Mouse (Mus musculus): ENCODE measurements around the gene Crk. TPM values are rescaled to one million over a fixed set of nuclear protein-coding genes. Genes with fewer than 3 reads are reported as not detected.

Gene Crk
- total and polyA plus RNA-seq, 2 experiments from 2014 or later = 82.5 to 111 TPM

GRCm38 (mm10) chr11:75737806-75738476 lies 58.9 kb downstream of the Crk start:
- Histone ChIP-seq H3K27me3 (ENCODE audit: insufficient read depth, low read length) (no peaks in the 10 kb centered on the region), H3K4me3 (ENCODE audit: low read length) (no peak overlapping the region), H3K36me3 (ENCODE audit: insufficient read depth, low read length) (no peaks in the 10 kb centered on the region), H3K9ac (replicated peaks; ENCODE audit: low read length) (no peak overlapping the region), H3K4me1 (ENCODE audit: insufficient read depth, low read length) (peaks cover 30% of the 10 kb centered on the region), H3K27ac (no peak overlapping the region), H3K4me2 (ENCODE audit: low read depth, low read length) (no peak overlapping the region), H3K9me3 (ENCODE audit: low read length) (no peaks in the 10 kb centered on the region)
- DNase-seq (ENCODE audit: low spot score) (no peak), ATAC-seq (no peak)
- TF ChIP-seq CTCF (IDR thresholded peaks at IDR 0.05; ENCODE audit: low read depth) = no peak
- 82% methylated on average over 2 of the region's 2 CpGs for WGBS

GRCm38 (mm10) chr11:75738477-75738821 lies 59.4 kb downstream of the Crk start:
- no peaks in the 10 kb centered on the region for H3K27me3 ChIP-seq (ENCODE audit: insufficient read depth, low read length)
- TF ChIP-seq CTCF (IDR thresholded peaks at IDR 0.05; ENCODE audit: low read depth) = no peak
- no peak for ATAC-seq
- H3K4me1 ChIP-seq (ENCODE audit: insufficient read depth, low read length) = peaks cover 30% of the 10 kb centered on the region
- no peak for DNase-seq (ENCODE audit: low spot score)
- H3K36me3 ChIP-seq (ENCODE audit: insufficient read depth, low read length) = no peaks in the 10 kb centered on the region
- H3K27ac ChIP-seq = no peak overlapping the region
- no peak overlapping the region for H3K4me2 ChIP-seq (ENCODE audit: low read depth, low read length)
- WGBS = 90% methylated on average over 7 of the region's 7 CpGs
- no peak overlapping the region for H3K4me3 ChIP-seq (ENCODE audit: low read length)
- H3K9me3 ChIP-seq (ENCODE audit: low read length) = no peaks in the 10 kb centered on the region
- H3K9ac ChIP-seq (replicated peaks; ENCODE audit: low read length) = no peak overlapping the region

GRCm38 (mm10) chr11:75740204-75740603 lies 61.1 kb downstream of the Crk start:
- TF ChIP-seq CTCF (IDR thresholded peaks at IDR 0.05; ENCODE audit: low read depth) = no peak
- no peak overlapping the region for H3K4me2 ChIP-seq (ENCODE audit: low read depth, low read length)
- no peaks in the 10 kb centered on the region for H3K27me3 ChIP-seq (ENCODE audit: insufficient read depth, low read length)
- H3K9me3 ChIP-seq (ENCODE audit: low read length) = no peaks in the 10 kb centered on the region
- 62% methylated on average over 3 of the region's 3 CpGs for WGBS
- DNase-seq (ENCODE audit: low spot score) = no peak
- H3K4me3 ChIP-seq (ENCODE audit: low read length) = no peak overlapping the region
- no peaks in the 10 kb centered on the region for H3K36me3 ChIP-seq (ENCODE audit: insufficient read depth, low read length)
- no peak overlapping the region for H3K27ac ChIP-seq
- no peak overlapping the region for H3K9ac ChIP-seq (replicated peaks; ENCODE audit: low read length)
- peaks cover 22% of the 10 kb centered on the region for H3K4me1 ChIP-seq (ENCODE audit: insufficient read depth, low read length)
- ATAC-seq = no peak

- Histone ChIP-seq H3K36me3 (ENCODE audit: insufficient read depth, low read length) (no peaks in the 10 kb centered on the region), H3K9ac (replicated peaks; ENCODE audit: low read length) (no peak overlapping the region), H3K9me3 (ENCODE audit: low read length) (no peaks in the 10 kb centered on the region), H3K27ac (no peak overlapping the region), H3K4me3 (ENCODE audit: low read length) (no peak overlapping the region), H3K4me1 (ENCODE audit: insufficient read depth, low read length) (peaks cover 14% of the 10 kb centered on the region), H3K4me2 (ENCODE audit: low read depth, low read length) (no peak overlapping the region), H3K27me3 (ENCODE audit: insufficient read depth, low read length) (no peaks in the 10 kb centered on the region)
- 70% methylated on average over 3 of the region's 3 CpGs for WGBS
- no peak for TF ChIP-seq CTCF (IDR thresholded peaks at IDR 0.05; ENCODE audit: low read depth)
- DNase-seq (ENCODE audit: low spot score) (no peak), ATAC-seq (no peak)
Measured at GRCm38 (mm10) chr11:75741615-75742014, 62.6 kb downstream of the Crk start.

- H3K27me3 ChIP-seq (ENCODE audit: insufficient read depth, low read length) = no peaks in the 10 kb centered on the region
- 94% methylated on average over 3 of the region's 3 CpGs for WGBS
- no peak overlapping the region for H3K4me2 ChIP-seq (ENCODE audit: low read depth, low read length)
- ATAC-seq (no peak), DNase-seq (ENCODE audit: low spot score) (no peak)
- H3K4me1 ChIP-seq (ENCODE audit: insufficient read depth, low read length) = peaks cover 11% of the 10 kb centered on the region; the same call in 1 of the 2 replicates
- no peak overlapping the region for H3K4me3 ChIP-seq (ENCODE audit: low read length)
- H3K27ac ChIP-seq = no peak overlapping the region
- H3K9me3 ChIP-seq (ENCODE audit: low read length) = no peaks in the 10 kb centered on the region
- no peak for TF ChIP-seq CTCF (IDR thresholded peaks at IDR 0.05; ENCODE audit: low read depth)
- no peak overlapping the region for H3K9ac ChIP-seq (replicated peaks; ENCODE audit: low read length)
- H3K36me3 ChIP-seq (ENCODE audit: insufficient read depth, low read length) = no peaks in the 10 kb centered on the region
Measured at GRCm38 (mm10) chr11:75744761-75745160, 65.7 kb downstream of the Crk start.

GRCm38 (mm10) chr11:75750537-75750936 lies 71.5 kb downstream of the Crk start:
- peak; percentile 30; the same call in 1 of the 2 replicates for TF ChIP-seq CTCF (IDR thresholded peaks at IDR 0.05; ENCODE audit: low read depth)
- no peak for ATAC-seq

GRCm38 (mm10) chr11:75751082-75751481 lies 72.0 kb downstream of the Crk start:
- ATAC-seq (no peak), DNase-seq (ENCODE audit: low spot score) (no peak)
- no peaks in the 10 kb centered on the region for H3K27me3 ChIP-seq (ENCODE audit: insufficient read depth, low read length)
- H3K4me3 ChIP-seq (ENCODE audit: low read length) = no peak overlapping the region
- no peak overlapping the region for H3K27ac ChIP-seq
- H3K36me3 ChIP-seq (ENCODE audit: insufficient read depth, low read length) = peaks cover 3% of the 10 kb centered on the region
- no peak overlapping the region for H3K4me2 ChIP-seq (ENCODE audit: low read depth, low read length)
- H3K4me1 ChIP-seq (ENCODE audit: insufficient read depth, low read length) = 0 out of 2 replicates have a peak, but pooled peaks cover 3% of the 10 kb centered on the region
- no peaks in the 10 kb centered on the region for H3K9me3 ChIP-seq (ENCODE audit: low read length)
- peak; percentile 52 for TF ChIP-seq CTCF (IDR thresholded peaks at IDR 0.05; ENCODE audit: low read depth)
- no peak overlapping the region for H3K9ac ChIP-seq (replicated peaks; ENCODE audit: low read length)
- WGBS = 73% methylated on average over 4 of the region's 4 CpGs

More at GRCm38 (mm10) chr11:75750537-75750936, 71.5 kb downstream of the Crk start:
- no peak overlapping the region for H3K27ac ChIP-seq
- H3K4me2 ChIP-seq (ENCODE audit: low read depth, low read length) = no peak overlapping the region
- H3K4me3 ChIP-seq (ENCODE audit: low read length) = no peak overlapping the region
- 71% methylated on average over 1 of the region's 1 CpGs for WGBS
- DNase-seq (ENCODE audit: low spot score) = no peak
- no peaks in the 10 kb centered on the region for H3K9me3 ChIP-seq (ENCODE audit: low read length)
- H3K27me3 ChIP-seq (ENCODE audit: insufficient read depth, low read length) = no peaks in the 10 kb centered on the region
- H3K4me1 ChIP-seq (ENCODE audit: insufficient read depth, low read length) = 0 out of 2 replicates have a peak, but pooled peaks cover 3% of the 10 kb centered on the region
- H3K36me3 ChIP-seq (ENCODE audit: insufficient read depth, low read length) = no peaks in the 10 kb centered on the region
- H3K9ac ChIP-seq (replicated peaks; ENCODE audit: low read length) = no peak overlapping the region

Other genes starting within 250 kb of the Crk start
- gene Serpinf2, start 239.7 kb upstream of the Crk start, total RNA-seq (2014; rRNA removed) = 0.05 TPM in 1 of 2 replicates, not detected in the other
- not detected in 2 replicates for gene Serpinf2, start 239.7 kb upstream of the Crk start, polyA plus RNA-seq (2015; fragmentation: Nextera tagmentation; extraction: Ambion mirVana)
- gene Wdr81, start 224.5 kb upstream of the Crk start, total RNA-seq (2014; rRNA removed) = 19.4 and 20.4 TPM in 2 replicates
- 3.9 and 4.1 TPM in 2 replicates for gene Wdr81, start 224.5 kb upstream of the Crk start, polyA plus RNA-seq (2015; fragmentation: Nextera tagmentation; extraction: Ambion mirVana)
- 1.0 and 3.4 TPM in 2 replicates for gene Tlcd2, start 217.5 kb upstream of the Crk start, total RNA-seq (2014; rRNA removed)
- 1.5 and 1.6 TPM in 2 replicates for gene Tlcd2, start 217.5 kb upstream of the Crk start, polyA plus RNA-seq (2015; fragmentation: Nextera tagmentation; extraction: Ambion mirVana)
- 118 and 126 TPM in 2 replicates for gene Prpf8, start 192.4 kb upstream of the Crk start, total RNA-seq (2014; rRNA removed)
- 25.9 and 29.4 TPM in 2 replicates for gene Prpf8, start 192.4 kb upstream of the Crk start, polyA plus RNA-seq (2015; fragmentation: Nextera tagmentation; extraction: Ambion mirVana)
- 3.9 and 6.6 TPM in 2 replicates for gene Rilp, start 169.2 kb upstream of the Crk start, total RNA-seq (2014; rRNA removed)
- 7.3 and 7.6 TPM in 2 replicates for gene Rilp, start 169.2 kb upstream of the Crk start, polyA plus RNA-seq (2015; fragmentation: Nextera tagmentation; extraction: Ambion mirVana)
- 3.3 and 3.7 TPM in 2 replicates for gene Scarf1, start 165.7 kb upstream of the Crk start, total RNA-seq (2014; rRNA removed)
- gene Scarf1, start 165.7 kb upstream of the Crk start, polyA plus RNA-seq (2015; fragmentation: Nextera tagmentation; extraction: Ambion mirVana) = 3.5 and 3.6 TPM in 2 replicates
- 31.3 and 36.2 TPM in 2 replicates for gene Slc43a2, start 147.6 kb upstream of the Crk start, total RNA-seq (2014; rRNA removed)
- gene Slc43a2, start 147.6 kb upstream of the Crk start, polyA plus RNA-seq (2015; fragmentation: Nextera tagmentation; extraction: Ambion mirVana) = 17.2 and 17.8 TPM in 2 replicates
- gene Pitpna, start 91.2 kb upstream of the Crk start, total RNA-seq (2014; rRNA removed) = 90.7 and 91.4 TPM in 2 replicates
- 95.9 and 109 TPM in 2 replicates for gene Pitpna, start 91.2 kb upstream of the Crk start, polyA plus RNA-seq (2015; fragmentation: Nextera tagmentation; extraction: Ambion mirVana)
- gene Inpp5k, start 48.3 kb upstream of the Crk start, total RNA-seq (2014; rRNA removed) = 52.1 and 53.2 TPM in 2 replicates
- 38.8 and 43.9 TPM in 2 replicates for gene Inpp5k, start 48.3 kb upstream of the Crk start, polyA plus RNA-seq (2015; fragmentation: Nextera tagmentation; extraction: Ambion mirVana)
- gene Myo1c, start 28.8 kb upstream of the Crk start, total RNA-seq (2014; rRNA removed) = 20.5 and 22.4 TPM in 2 replicates
- 9.3 and 9.5 TPM in 2 replicates for gene Myo1c, start 28.8 kb upstream of the Crk start, polyA plus RNA-seq (2015; fragmentation: Nextera tagmentation; extraction: Ambion mirVana)
- gene Ywhae, start 53.6 kb downstream of the Crk start, total RNA-seq (2014; rRNA removed) = 181 and 188 TPM in 2 replicates
- 1,457 and 1,531 TPM in 2 replicates for gene Ywhae, start 53.6 kb downstream of the Crk start, polyA plus RNA-seq (2015; fragmentation: Nextera tagmentation; extraction: Ambion mirVana)
- 12.7 and 12.8 TPM in 2 replicates for gene Doc2b, start 116.8 kb downstream of the Crk start, total RNA-seq (2014; rRNA removed)
- gene Doc2b, start 116.8 kb downstream of the Crk start, polyA plus RNA-seq (2015; fragmentation: Nextera tagmentation; extraction: Ambion mirVana) = 4.0 and 4.3 TPM in 2 replicates

Measured in hindbrain, postnatal 0 days (tissue).